Mouse (Mus musculus) bone marrow macrophage, adult 2 months (primary cell): ENCODE measurements around the gene Fndc3b. TPM values are rescaled to one million over a fixed set of nuclear protein-coding genes. Genes with fewer than 3 reads are reported as not detected.

Source experiments
- H3K27ac ChIP-seq: 2 replicates; pipeline ENCODE4 v1.5.1; 2012; ENCODE audit warnings: low read depth, low read length; ENCODE audit not compliant: insufficient read depth
- H3K4me1 ChIP-seq: 2 replicates; pipeline ENCODE4 v1.6.1; 2012; ENCODE audit warnings: low read length; ENCODE audit not compliant: control insufficient read depth, insufficient read depth
- H3K4me3 ChIP-seq: 2 replicates; pipeline ENCODE4 v1.5.1; 2012; ENCODE audit warnings: mild to moderate bottlenecking, low read length, moderate library complexity; ENCODE audit not compliant: insufficient read depth
- CTCF ChIP-seq: IDR thresholded peaks from 2 replicates; pipeline ENCODE4 v1.5.1; 2012; ENCODE audit warnings: low read depth, mild to moderate bottlenecking, low read length, moderate library complexity
- POLR2A ChIP-seq: IDR thresholded peaks from 2 replicates; pipeline ENCODE4 v1.6.1; 2012; ENCODE audit warnings: mild to moderate bottlenecking, low read depth, low read length, borderline replicate concordance
- polyA plus RNA-seq: library from polyadenylated mRNA; stranded (reverse); fragments of >200 nt; gene quantifications from 2 replicates; pipeline ENCODE4 v1.2.4, GENCODE M21; 2012; ENCODE audit not compliant: missing spikeins, insufficient read depth, insufficient read length

Gene Fndc3b
- polyA plus RNA-seq, 1 experiment: 33.8 TPM

DNA sequence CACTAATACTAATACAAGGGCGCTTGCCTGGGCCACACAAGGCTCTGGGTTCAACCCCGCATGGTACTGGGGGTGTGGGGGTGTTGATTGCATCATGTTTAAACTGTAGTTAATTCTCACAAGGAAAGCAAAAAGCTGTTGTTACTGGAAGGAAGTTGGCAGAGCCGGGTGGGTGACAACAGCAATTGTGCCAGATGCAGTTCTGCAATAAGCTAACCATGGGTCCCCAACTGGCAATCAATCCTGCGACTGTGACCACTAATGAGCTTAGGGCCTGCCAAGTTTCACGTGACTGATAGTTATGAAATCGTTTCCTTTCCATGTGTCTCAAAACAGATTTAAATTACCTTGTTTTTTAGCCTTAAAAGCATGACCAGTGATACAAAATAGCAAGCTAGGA is 33.5 kb downstream of the Fndc3b start:
- TF ChIP-seq CTCF (no peak), POLR2A (no peak)
- Histone ChIP-seq H3K27ac (peak overlapping the region; percentile 80), H3K4me1 (peaks cover 22% of the 10 kb centered on the region)

DNA sequence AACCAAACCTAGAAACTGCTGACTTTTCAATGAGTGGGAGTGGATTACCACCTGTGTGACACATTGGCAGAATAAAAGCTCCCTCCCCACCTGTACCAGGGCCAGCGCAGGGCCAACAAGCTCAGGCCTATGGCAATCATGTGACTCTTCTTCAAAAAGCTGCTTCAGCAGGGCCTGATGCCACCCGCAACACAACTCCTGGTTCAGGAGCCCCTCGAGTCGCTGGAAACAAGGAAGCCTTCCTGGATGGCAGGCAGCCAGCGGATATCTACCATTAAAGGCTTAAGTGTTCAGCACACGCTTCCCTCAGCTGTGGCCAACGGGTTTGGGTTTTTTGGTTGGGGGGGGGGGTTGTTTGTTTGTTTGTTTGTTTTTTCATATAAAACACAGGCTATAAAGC is 37.4 kb downstream of the Fndc3b start:
- no peak overlapping the region for H3K27ac ChIP-seq
- H3K4me3 ChIP-seq: no peak overlapping the region
- H3K4me1 ChIP-seq: peaks cover 19% of the 10 kb centered on the region
- no peak for TF ChIP-seq POLR2A
- TF ChIP-seq CTCF: no peak

More for the DNA sequence above, 33.5 kb downstream of the Fndc3b start:
- no peak overlapping the region for H3K4me3 ChIP-seq

DNA sequence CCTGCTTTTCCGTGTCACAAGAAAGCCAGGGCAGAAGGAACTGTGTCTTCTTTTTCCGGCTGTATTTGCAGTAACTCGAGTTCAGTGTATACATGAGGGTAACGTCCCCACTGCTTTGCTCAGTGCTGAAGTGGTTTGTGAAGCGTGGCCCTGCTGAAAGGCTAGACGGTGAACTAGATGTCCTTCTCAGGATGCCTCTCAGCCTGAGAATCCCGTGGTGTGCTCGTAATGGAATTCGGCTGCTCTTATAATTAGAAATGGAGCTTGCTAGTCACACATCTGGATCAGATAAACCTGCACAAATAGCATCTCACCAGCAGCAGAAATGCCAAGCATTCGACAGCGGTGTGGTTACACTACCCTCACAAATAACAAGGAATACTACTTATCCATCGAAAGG is 40.7 kb downstream of the Fndc3b start:
- Histone ChIP-seq H3K27ac (no peak overlapping the region), H3K4me3 (no peak overlapping the region), H3K4me1 (peaks cover 27% of the 10 kb centered on the region)
- TF ChIP-seq POLR2A (no peak), CTCF (no peak)

DNA sequence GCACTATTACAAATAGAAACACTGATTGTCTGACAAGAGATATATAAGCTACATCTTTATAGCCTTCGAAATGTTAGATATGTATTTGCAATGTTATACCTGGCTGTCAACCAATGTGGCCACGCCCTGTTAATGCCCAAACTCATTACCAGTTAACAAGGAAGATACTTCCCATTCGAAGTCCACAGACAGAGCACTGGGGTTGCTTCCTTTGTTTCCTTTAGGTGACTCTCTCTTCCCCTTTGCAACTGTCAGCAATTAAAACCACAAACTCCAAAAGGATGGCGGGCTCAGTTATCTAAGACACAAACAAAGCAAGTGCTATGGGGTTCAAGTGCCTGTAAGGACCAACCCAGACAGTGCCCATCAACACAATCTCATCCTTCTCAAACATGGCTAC is 43.8 kb downstream of the Fndc3b start:
- Histone ChIP-seq H3K4me1 (peaks cover 34% of the 10 kb centered on the region), H3K4me3 (no peak overlapping the region), H3K27ac (peak overlapping the region; percentile 23)
- no peak for TF ChIP-seq POLR2A
- no peak for TF ChIP-seq CTCF

DNA sequence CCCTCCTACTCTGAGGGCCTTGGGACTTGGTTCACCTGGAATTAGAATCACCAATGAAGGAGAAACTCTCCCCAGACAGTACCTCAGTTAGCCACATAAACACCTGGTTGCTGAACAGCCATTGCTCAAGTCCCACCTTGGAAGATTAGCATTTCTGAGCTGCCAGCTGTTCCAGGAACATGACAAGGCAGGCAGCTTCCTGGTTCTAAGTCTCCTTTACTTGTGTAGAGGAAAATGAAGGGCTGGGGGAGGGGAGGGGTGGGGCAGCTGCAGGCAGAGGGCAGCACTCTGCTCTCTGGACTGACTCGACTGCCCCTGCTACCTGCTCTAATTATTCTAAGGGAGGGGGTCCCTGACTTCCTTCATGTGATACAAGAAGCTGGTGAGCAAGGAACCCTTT is 45.8 kb downstream of the Fndc3b start:
- H3K4me3 ChIP-seq: no peak overlapping the region
- TF ChIP-seq CTCF (no peak), POLR2A (no peak)
- no peak overlapping the region for H3K27ac ChIP-seq
- H3K4me1 ChIP-seq: peaks cover 34% of the 10 kb centered on the region

DNA sequence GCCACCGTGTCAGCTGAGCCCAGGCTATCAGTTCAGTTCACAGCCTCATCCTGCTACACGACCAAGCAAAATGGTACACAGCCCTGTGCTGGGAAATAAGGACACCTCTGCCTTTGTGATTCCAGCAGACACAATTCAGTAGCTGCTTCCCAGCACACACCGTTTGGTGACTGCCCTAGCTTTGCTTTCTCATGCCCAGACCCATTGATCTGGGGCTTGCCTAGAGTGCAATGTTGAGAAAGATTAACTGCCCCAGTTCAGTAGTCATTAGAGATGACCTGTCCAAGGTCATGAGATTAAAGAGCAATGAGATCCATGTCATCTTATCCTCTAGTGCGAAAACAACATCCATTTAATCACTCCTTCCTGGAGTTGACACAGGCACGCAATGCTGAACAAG is 47.9 kb downstream of the Fndc3b start:
- TF ChIP-seq POLR2A (no peak), CTCF (no peak)

DNA sequence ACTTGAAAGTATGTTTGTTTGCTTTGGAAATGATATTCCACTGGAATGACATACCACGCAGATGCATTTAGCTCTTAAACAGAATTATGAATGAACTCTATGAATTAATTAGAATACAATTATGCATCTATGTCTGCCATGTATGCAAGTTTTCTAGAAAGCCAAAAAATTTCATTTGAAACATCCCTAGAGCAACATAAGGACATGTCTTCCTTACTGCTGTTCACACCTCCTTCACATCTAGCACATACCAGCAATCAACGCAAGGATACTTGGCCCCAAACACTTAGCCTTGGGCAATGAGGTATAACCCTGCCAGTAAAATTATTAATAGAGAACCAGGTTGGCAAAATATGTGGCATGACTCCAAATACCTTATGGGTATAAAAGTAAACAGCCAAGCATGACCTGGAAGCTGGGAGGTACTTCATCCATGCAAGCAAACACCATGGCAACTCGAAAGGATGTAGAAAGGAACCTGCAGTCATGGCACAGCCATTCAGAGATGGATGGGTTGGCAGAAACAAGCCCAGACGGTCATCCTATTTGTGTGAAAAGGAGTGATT is 52.8 kb downstream of the Fndc3b start:
- peaks cover 37% of the 10 kb centered on the region for H3K4me1 ChIP-seq
- no peak overlapping the region for H3K4me3 ChIP-seq
- H3K27ac ChIP-seq: no peak overlapping the region
- no peak for TF ChIP-seq POLR2A
- no peak for TF ChIP-seq CTCF

More for the DNA sequence above, 47.9 kb downstream of the Fndc3b start:
- no peak overlapping the region for H3K27ac ChIP-seq
- H3K4me1 ChIP-seq: peaks cover 35% of the 10 kb centered on the region
- H3K4me3 ChIP-seq: no peak overlapping the region

DNA sequence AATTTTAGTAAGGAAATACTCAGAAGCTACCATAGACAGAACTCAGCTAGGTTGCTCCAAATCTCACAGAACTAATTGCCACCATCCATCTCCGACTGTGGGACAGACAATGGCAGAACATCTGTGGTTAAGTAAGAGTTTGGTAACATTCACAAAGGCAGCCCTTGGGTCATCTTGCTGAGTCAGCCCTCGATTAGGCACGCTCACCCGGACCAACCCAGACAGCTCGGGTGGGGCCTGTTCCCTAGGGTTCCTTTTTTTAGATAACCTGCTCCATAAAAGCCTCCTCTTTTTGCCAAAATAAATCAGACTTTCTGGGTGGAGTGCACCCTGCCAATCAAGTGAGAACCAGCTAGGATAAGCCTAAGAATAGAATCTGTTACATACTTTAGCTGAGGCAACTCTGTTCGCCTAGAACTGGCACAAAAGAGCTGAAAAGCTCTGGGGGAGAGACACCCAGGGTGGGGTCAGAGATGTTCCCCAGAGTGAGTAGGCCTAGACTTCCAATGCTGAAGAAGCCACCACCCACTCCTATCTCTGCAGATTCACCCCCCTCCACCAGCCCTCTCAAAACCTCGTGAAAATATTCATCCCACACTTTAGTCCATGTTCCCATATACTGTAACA is 54.2 kb downstream of the Fndc3b start:
- Histone ChIP-seq H3K4me1 (peaks cover 37% of the 10 kb centered on the region), H3K27ac (peak overlapping the region; percentile 51), H3K4me3 (no peak overlapping the region)
- TF ChIP-seq CTCF (no peak), POLR2A (no peak)

DNA sequence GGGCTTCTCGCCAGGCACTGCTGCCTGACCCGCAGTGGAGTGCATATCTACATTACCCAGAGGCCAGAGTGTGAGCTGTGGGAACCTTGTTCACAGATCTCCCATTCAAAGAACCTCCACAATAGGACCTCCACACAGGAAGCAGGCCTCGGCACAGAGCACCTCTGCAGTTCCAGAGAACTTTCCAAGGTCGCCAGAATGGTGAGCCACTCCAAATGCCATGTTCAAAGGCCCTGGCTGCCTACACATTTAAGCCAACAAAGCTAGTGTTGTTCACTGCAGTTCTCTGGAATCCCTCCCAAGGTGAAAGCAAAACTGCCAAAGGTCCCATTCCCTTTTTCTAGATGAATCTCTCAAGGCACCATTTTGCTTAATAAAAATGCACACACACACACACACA is 55.4 kb downstream of the Fndc3b start:
- no peak for TF ChIP-seq CTCF
- TF ChIP-seq POLR2A: no peak
- Histone ChIP-seq H3K27ac (no peak overlapping the region), H3K4me3 (no peak overlapping the region), H3K4me1 (peaks cover 46% of the 10 kb centered on the region)

DNA sequence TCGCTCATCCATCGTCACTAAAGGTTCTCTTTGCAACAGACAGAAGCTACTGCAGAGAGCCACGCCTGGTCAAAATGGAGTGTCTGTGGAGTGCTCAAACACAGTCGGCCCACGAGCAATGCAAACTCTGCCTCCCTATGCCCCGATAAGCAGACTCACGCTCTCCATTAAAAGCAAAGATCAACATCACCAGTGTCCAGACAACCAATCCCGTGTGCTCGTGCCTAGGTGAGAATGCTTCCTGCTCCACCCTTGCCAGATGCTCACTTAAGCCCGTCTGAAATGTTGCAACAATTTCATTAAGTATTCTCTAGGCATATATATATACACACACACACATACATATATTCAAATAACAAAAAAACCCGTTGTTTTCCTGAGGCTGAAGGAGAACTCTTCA is 56.1 kb downstream of the Fndc3b start:
- TF ChIP-seq POLR2A: no peak
- TF ChIP-seq CTCF: no peak
- H3K4me1 ChIP-seq: peaks cover 50% of the 10 kb centered on the region
- no peak overlapping the region for H3K4me3 ChIP-seq
- no peak overlapping the region for H3K27ac ChIP-seq
